Mouse (Mus musculus) adrenal gland, adult 18-20 months (tissue): ENCODE results near the gene Nav1. TPM values are rescaled to one million over a fixed set of nuclear protein-coding genes. Genes with fewer than 3 reads are reported as not detected.

Source experiments
- DNase-seq, 2 experiments: peaks; one replicate each; pipeline ENCODE4 v3.0.0; 2021 to 2022; ENCODE audit warnings: low spot score in 2 of 2
- total RNA-seq, 2 experiments: library from RNA; stranded (reverse); gene quantifications; 1 replicate in 1 of 2; 2 replicates in 1 of 2; pipeline ENCODE4 v1.2.3; 2021

Nav1 gene
- total RNA-seq, 2 experiments from 2014 or later, result 11.2 to 15.3 TPM

DNA sequence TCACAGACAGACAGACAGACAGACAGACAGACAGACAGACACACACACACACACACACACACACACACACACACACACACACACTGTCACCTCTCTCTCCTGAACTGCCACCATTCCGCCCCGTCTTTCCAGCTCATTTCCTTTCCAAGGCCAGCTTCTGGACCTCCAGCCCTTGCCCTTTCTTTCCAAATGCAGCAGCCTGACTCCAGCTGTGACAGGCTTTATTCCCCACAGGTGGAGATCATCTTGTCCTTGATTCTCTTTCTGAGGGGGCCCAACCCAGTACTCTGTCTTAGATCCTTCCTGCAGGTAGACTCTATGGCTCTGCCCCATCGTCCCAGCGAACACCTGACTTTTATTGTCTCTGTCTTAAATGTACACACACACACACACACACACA lies 53.5 kb downstream of the Nav1 start:
- DNase-seq, result no peak

DNA sequence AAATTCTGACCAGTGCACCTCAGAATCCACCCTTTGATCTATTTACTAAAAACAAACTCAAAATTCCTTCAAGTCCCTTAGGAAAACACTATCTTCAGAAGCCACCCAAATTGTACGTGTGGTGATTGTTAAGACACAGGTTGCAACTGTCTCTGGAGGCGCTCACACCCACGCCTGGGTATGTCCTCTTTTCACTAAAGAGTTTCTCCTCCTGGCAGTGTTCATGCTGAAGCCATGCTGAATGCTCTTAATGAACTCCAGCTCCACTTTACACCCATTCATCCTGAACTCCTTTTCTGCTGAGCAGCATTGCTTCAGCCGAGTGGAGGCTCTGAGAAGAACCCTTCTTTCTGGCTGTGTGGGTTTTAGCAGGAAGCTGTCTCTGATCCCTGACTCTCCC lies 53.9 kb downstream of the Nav1 start:
- no peak for DNase-seq

DNA sequence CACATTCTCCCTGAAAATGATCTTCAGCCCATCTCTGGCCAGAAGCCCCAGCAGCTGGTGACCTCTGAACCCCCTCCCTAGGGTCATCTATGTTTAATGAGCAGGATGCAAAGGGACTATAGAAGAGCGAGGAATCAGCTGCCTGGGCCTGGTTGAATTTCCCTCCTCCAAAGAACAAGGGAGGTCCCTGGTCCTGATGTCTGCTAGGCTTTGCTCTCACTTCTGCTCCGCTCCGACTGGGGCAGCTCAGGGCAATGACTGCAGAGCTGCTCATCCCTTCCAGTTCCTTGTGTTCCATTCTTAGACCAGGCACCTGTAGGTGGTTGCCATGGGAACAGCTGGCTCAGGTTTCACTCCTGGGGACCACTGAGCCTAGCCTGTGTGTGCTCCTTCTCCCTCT lies 56.2 kb downstream of the Nav1 start:
- DNase-seq, result no peak

DNA sequence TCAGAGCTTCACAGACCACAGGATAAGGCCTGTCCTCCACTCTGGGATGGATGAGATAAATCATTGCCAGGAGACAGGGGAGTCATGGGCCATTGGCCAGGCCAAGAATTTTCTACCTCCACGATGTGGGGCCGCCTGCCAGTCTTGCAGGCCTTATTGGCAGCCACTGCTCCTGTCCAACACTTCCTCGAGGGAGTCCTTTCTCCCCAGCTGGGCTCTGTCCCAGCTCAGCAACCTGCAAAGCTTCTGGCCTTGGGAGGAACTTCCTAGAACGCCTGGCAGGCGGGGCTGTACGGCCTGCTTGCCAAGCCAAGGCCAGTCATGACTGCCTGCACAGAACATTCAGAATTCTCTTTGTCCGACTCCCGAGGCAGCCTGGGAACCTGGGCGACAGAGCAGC lies 58.3 kb downstream of the Nav1 start:
- DNase-seq, result peak; percentile 47 to 56

DNA sequence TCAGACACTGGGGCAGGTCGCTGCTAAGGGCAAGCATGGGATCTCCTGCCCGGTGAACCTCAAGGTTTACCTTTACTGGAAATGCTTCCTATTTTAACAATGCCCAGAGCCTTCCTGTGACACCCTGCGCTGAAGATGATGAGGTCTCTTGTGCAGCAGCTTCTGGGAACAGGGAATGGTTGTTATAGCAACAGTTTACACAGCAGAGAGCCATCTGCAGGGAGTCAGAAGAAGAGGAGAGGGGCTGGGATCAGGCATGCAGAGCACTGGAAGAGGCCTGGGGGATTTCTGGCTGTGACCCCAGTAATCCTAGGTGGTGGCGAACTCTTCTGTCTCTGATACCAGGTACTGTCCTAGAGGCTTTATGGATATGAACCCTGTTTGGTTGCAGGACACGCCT lies 61.0 kb downstream of the Nav1 start:
- no peak for DNase-seq

DNA sequence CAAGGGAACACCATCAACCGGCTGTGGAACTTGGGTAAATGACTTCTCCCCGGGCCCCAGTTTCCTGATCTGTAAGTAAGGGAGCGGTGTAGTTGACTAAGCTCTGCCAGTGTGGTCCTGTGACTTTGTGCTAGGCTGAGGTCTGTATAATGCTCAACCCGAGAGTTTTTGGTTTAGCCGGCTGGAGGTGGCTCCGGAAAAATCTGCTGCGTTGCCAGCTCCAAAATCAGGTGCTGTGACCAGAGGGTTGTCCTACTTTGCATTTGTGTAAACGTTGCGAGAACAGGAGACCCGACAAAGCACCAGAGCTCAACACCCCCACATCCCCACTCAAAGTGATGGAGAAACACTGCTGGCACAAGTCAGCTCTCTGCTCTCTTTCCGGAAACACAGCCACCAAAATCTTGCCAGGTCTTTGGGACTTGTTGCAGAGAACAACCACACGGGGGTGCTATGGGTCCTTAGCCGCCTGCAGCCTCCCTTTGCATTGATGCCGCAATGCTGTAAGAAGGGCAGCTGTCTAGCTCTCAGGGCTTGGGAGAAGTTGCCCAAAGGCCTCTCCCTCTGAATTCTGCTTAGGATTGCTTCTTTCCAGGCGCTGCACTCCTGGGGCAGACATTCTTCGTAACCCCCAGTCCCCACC lies 62.5 kb downstream of the Nav1 start:
- DNase-seq, result peak; percentile 73 to 78

DNA sequence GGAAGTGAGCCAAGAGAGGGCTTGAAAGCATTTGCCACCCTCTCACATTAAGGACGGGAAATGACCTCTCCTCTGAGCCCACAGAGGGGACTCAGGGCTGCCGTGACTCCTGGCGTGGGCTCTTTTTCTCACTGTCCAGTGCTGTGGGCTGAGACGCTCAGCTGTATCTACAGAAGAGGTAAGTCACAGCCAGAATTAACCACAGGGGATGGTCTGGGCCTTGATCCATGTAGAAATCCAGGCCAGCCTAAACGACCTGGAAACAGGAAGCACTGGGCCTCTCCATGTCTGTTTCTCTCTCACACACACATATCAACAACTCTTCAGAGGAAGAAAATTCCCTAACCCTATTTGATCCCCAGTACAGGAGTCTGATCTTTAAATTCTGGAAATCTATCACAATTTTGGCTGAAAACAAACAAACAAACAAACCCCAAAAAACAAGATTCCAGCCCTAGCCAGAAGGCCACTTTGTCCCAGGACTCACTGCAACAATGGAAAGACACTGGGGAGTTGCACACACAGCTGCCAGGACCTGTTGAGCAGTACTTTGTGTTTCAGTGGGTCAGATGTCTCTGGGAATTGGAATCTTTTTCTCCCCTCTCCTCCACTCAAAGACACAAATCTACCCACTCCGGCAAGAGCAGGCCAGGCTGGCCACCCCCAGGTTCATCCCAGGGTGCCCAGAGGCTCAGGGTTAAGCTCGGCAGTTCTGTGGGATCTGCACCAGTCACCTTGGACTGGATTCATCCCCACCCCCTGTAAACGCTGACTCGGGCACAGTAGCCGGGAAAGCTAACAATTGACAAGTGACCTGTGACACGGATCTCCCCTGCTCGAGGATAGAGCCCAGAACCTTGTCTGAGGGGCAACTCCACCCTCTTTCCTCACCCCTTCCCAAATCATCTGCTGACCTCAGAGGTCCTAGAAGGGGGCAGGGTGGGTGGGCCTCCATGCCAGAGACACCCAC lies 64.0 kb downstream of the Nav1 start:
- DNase-seq, result no peak

DNA sequence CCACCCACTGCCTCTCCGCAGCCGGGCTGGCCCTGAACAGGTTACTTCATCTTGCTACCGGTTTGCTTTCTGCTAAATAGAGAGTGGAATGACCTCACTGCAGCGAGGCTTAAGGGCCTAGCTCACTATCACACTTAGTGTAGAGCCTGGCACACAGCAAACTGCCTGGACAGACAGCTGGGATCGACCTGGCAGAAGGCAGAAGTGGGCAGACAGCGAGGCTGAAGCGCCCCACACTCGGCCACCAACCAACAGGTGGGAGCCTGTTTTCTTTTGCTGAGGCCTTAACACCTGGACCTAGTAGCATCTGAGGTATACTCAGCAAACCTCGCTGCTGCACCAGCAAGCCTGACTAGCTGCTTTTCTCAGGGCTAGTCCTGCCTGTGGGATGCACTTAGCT lies 65.0 kb downstream of the Nav1 start:
- DNase-seq, result no peak

DNA sequence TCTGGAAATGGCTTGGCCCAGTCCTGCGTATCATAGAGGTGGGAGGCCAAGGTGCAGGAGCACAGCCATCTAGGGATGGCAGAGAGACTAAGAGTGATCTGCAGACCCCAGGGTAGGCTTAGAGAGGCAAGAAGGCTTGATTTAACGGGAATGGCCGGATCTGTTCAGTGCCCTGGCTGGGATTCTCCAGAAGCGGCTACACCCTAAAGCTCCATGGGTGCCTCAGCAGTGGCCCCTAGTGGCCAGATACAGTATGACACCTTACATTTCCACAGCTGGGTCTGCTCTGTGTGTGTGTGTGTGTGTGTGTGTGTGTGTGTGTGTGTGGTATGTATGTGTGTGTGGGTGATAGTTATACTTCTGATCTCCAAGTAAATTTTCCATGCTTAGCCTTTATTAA lies 66.8 kb downstream of the Nav1 start:
- DNase-seq, result peak; percentile 82 to 86

DNA sequence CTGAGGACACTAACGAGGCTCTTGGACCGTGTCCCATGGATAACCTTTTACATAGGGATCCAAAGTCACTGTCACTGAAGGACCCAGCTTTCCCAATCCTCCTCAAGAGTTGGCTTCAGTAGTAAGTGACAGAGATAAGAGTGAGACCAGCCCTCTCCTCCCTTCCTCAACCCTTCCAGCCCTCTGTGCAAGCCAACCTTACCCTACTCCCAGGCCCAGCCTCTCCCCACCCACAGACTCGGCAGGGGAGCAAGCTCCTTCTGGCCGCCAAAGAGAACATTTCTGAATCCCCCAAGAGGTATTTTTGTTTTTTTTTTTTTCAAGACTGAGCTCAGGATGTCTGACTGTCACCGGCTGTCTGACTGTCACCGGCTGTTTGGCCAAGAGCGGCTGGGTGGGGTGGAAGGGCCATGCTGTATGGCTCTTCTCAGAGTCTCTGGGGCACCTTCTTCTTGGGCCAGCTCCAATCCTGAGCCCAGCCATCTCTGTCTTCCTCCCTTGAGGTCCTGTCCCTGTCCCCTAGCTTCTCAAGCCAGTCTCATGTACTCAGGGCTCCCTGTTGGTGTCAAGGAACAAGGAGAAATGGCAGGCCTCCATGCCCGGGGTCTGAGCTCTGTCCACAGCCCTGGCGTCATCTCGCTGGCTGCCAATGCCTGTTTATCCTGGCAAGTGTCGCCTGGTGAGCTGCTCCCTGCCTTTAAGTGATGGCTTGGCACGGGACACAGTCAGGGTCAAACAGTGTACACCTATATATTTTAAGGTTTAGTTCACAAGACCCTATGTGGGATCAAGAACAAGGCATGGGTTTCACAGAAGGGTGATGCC lies 68.4 kb downstream of the Nav1 start:
- no peak for DNase-seq

DNA sequence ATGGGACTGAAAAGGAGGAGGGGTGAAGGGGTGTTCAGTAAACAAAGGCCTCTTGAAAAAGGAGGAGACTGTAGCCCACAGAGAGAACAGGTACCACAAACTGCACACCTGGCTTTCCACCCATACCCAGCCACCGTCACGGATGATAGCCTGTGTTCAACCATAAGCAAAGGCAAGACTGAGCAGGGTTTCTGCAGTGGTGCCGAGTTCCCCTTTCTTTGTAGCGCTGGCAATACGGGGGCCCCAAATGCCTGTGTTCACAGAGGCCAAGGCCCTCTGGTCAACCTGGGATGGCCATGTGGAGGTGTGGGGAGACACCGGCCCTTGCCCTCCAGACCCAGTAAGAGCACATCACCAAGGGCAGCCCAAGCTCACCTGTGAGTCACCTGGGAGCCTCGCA lies 70.3 kb downstream of the Nav1 start:
- no peak for DNase-seq

DNA sequence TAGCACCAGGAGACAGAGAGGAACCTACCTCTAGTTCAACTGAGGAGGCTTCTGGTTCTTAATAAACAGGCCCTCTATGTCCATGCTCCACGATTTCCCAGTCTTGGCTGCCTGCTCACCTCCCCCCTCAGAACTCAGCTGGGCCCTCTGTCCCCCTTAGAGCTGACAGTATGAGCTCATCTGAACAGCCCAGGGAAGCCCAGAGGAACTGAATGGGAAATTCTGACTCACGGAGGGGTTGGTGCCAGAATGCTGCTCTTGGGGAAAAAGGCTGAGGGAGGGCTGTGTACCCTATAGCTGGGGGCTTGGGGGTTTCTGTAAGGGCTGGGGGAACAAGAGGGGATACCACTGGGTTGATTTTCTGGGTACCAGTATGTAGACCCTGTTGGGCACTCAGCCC lies 70.8 kb downstream of the Nav1 start:
- no peak for DNase-seq

DNA sequence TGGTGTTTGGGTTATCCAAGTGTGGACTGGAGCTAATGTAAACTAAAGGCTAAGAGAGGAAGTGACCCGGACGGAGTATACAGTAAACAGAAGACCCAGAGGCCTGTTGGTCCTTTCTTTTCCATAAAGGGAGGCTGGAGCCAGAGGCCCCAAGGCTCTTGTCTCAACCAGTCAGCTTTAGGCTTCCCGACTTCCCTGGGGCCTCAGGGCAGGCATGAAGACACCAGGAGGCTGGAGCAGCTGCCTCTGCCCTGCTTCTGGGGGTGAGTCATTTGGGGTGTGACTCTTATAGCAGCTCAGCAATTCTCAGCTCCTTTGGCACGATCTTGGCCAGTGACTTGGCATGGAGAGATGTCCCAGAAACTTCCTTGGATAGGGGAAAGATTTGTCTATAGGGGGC lies 71.8 kb downstream of the Nav1 start:
- peak in 1 of 2 experiments; percentile 10 for DNase-seq

DNA sequence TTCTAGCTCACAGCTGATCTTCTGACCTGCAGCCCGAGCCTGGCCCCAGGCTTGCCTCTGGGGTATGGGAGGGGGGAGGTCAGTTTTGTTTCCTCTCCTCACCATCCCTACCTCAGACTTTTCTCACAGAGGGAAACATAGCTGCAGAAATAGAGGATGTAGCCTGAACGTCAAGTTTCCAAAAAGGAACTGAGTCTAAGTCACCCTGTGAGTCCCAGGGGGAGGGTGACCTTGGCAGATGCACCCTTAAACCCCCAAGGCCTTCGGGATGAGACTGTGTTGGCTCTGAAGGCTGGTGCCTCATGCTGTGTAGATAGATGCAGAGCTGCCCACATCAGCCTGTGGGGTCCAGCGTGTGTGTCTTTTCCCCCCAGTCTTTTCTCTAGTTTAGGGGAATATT lies 72.3 kb downstream of the Nav1 start:
- DNase-seq, result no peak

DNA sequence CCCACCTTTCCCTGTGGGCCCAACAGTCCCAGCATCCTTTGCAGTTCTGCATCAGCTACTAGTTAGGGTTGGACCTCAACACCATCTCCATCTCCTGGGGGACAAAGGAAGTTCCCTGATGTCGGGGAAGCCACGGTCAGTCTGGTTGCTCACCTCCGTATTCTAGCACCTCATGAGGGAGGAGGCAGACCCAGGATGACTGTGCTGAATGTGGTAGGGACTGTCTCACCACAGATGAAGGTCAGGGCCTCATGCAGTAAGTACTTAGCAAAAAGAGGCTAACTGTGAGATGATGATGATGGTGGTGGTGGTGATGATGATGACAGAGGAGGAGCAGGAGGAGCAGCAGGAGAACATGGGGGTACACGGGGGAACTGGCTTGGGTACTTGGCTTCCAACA lies 73.0 kb downstream of the Nav1 start:
- no peak for DNase-seq

DNA sequence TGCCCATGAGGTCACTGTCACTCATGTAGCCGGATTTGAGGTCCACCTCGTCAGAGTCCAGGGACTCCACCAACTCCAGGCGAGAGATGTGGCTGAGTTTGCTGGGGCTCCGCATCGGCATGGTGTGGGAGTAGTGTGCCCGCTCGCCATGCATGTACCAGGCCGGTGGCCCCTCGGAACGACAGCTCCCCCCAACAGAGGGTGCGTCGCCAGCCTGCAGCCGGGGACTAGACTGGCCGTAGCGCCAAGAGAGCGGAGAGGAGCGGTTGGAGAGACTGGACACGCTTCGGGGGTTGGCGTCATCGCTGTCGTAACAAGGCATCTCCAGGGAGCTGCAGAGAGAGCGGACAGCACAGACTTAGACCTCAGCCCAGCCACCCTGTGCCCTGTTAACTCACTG lies 74.7 kb downstream of the Nav1 start:
- DNase-seq, result no peak

DNA sequence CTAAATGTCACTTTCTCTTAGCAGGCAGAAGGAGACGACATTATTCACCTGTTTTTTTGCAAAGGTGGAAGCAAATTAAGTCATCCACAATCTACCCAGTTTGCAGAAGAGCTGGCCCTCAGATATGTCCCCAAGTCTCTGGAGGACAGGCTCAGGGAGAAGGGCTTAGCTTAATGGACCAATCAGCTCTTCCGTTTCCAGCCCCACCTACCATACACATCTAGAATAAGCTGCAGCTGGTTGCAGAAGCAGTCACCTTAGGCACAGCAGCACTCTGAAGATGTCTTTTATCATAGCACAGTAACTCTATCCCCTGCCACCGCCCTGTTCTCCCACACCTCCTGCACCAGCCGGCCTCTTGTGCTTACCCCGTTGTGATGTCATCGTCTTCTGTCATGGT lies 75.1 kb downstream of the Nav1 start:
- no peak for DNase-seq

DNA sequence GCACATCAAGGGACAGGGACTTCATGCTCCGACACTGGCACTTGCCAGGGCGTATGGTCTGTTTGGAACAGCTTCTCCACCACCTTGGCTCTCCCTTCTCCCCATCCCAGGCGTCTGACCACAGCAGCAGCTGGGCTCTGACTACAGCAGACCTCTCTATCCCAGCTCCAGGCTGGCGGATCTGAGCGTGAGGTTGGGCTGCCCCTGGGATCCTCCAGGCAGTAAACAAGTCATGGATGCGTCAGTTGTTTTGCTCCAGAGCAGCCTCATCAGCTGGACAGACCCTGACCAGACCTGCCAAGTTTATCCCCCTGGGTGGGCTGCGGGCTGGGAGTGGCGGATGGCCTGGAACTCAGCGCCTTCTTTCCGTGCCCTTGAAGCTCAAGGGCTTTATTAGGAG lies 76.0 kb downstream of the Nav1 start:
- no peak for DNase-seq

DNA sequence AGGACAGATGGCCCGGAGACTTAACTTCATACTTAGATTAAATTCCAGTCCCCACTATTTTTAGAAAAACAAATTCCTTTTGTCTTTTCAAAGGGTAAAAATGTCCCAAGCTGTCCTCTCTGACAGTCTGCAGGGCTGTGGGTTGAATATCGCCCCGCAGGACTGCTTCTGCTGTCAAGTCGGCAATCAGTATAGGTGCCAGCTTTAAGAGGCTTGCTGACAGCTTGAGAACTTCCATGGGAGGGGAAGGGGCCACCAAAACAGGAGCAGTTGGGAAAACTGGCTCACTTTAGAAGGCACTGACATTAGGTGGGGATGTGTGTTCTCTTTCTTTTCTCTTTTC lies 82.6 kb downstream of the Nav1 start:
- no peak for DNase-seq

DNA sequence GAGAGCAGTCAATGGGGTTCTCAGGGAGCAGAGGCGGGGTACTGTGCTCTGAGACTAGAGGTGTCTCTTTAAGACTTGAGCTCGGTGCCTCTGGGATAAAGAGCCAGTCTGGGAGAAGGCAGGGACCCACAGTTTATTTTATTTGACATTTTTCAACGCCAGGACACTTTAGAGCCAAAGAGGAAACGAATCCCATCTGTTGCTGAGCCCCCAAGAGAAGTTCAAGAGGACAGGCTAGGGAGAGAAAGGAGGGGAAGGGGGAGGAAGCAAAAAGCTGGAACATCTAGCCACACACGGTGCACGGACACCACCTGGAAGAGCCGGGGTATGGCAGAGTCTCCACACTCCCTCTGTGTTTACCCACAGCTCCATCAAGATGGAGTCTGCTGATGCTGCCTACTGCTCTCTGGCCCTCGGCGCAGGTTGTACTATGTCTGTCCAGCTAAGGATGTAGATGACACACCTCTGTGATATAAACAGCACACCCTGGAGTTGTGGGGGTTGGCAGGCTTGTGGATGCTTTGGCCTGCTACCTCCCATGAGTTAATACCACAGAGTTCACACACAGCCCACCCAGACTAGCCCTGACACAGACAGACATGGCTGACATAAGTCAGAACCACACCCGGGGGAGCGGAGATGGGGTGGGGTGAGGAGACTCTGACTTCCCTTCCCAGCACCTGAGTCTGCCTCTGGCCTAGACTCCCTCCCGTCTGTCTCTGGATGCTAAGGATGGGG lies 83.1 kb downstream of the Nav1 start:
- DNase-seq, result no peak

DNA sequence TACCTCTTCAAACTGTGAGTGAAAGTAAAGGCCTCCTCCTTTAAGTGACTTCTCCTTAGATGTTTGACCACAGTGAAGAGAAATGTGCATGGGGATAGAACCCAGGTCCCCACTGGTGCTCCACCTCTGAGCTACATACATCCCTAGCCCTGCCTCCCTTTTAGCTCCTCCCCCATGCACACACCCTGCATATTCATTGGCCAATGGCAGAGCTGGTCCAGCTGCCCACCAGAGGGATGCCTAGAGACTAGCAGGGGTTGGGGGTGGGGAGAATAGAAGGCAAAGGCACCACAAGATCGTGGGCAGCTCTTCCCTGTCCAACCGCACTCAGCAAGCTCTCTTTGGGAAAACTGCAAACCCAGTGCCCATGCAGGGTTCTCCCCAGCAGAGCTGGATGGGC lies 83.8 kb downstream of the Nav1 start:
- DNase-seq, result no peak
